Mouse (Mus musculus) cerebellum, adult 9-10 months (tissue): ENCODE measurements around the gene Prkar1b.

Experiments
- DNase-seq: peaks from one replicate; pipeline ENCODE4 v3.0.0; 2022

Prkar1b gene

GRCm38 (mm10) chr5:139098991-139099972 lies 50.5 kb downstream of the Prkar1b start:
- DNase-seq = peak; percentile 88

DNA sequence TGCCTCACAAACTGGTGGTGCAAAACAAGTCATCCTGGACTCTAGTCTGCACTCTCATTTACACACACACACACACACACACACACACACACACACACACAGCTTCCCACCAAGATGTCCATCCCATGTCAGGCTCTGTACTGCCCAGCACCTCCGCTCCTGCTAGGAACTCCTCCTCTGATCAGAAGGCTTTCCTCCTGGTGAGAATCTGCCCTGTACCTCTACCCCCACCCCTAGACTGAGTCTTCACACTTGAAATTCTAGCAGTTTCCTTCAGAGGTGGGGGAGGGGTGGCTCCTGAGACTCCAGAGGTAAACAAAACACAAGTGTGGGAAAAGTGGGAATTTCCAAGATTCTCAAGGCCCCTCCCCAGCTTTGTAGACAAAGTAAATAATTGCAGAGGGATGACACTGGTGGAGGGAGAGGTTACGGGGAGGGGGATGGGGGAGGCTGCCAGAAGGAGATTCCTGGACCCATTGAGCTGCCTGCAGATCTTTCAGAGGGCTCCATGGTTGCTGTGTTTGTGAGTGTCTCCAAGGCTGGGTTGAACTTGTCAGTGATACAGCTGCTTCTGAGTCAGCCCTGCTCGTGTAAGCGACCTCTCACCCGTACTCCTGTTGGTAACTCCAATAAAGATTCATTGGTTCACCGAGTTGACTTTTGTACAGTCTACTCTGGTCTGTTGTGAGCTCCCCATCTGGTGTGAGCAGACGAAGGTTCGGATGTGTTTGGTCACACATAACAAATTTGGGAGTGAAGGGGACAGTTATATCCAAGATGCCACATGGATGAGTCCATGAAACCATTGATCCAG lies 54.3 kb downstream of the Prkar1b start:
- DNase-seq = no peak

GRCm38 (mm10) chr5:139093534-139093933 lies 56.3 kb downstream of the Prkar1b start:
- DNase-seq = no peak

GRCm38 (mm10) chr5:139091713-139092112 lies 58.1 kb downstream of the Prkar1b start:
- DNase-seq = no peak

GRCm38 (mm10) chr5:139090162-139090561 lies 59.6 kb downstream of the Prkar1b start:
- no peak for DNase-seq

GRCm38 (mm10) chr5:139088173-139088572 lies 61.6 kb downstream of the Prkar1b start:
- DNase-seq = no peak

- peak; percentile 70 for DNase-seq
Observed at GRCm38 (mm10) chr5:139084831-139085519, 64.8 kb downstream of the Prkar1b start.

- peak; percentile 70 for DNase-seq
Observed at GRCm38 (mm10) chr5:139084302-139084701, 65.5 kb downstream of the Prkar1b start.

GRCm38 (mm10) chr5:139083841-139084240 lies 66.0 kb downstream of the Prkar1b start:
- DNase-seq = peak; percentile 62

GRCm38 (mm10) chr5:139081370-139081769 lies 68.4 kb downstream of the Prkar1b start:
- no peak for DNase-seq

DNA sequence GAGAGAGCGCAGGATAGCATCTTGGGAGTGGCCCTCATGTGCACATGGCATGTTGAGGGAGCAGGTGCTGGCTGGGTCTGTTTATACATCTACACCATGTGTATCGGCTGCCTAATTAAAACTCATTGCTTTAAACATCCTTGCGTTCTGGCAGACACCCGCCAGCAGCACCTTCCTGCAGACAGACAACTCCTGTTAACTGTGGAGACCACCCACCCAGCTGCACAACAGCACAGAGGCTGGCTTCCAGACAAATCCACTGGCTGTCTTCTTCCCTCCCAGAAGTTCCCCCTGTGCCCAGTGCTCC lies 71.7 kb downstream of the Prkar1b start:
- DNase-seq = no peak

DNA sequence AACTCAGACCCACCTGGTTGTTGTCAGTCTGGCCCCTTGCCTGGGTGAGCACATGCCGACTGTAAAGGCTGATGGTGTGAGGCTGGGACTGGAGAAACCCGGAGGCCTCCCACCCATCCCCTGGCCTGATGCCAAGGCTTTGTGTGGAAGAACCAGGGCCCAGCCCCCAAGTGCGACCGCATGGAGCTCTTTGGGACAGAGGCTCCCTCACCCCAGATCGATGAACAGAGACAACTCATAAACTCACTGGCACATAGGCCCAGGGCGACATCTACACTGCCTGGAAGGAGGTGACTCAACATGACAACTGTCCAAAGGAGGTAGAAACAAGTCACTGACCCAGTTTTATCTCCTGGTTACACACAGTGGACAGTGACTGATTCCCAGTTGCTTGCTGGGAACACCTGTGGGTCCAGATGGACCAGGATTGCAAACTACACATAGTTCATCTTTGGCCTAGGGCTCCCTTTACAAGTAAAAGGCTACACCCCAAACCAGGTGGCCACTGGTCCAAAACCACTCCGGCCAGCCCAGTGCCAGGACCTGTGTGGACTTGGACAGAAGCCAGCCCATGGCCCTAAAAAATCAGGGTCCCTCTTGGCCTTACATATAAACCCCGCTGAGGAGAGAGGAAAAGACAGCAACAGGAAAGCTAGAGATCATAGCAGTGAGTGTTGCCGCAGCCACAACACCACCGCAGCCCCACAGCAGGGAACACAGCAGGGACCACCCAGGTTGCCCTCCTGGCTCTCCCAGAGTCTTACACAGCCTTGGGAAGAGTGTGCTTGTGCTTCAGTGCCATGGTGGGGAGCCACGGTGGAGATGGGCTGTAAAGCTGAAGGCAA lies 72.3 kb downstream of the Prkar1b start:
- DNase-seq = peak; percentile 74

DNA sequence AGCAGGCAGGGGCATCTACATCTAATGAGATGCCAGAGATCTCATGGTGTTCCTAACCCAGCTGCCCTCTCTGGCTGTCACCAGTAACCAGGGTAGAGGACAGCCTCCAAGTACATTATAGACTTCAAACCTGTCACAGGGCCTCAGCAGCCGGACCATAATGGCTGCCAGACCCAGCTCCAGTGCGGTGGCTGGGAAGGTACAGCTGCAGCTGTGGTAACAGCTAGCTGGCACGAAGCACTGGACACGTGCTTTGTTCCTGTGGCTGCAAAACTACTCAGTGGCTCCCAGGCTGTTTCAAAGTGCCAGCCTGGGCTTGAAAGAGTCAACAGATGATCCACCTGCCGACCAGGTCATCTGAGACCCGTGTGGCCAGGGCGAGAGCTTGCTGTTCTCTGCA lies 73.4 kb downstream of the Prkar1b start:
- no peak for DNase-seq

- DNase-seq = no peak
Observed at GRCm38 (mm10) chr5:139075791-139076190, 74.0 kb downstream of the Prkar1b start.

GRCm38 (mm10) chr5:139075125-139075524 lies 74.7 kb downstream of the Prkar1b start:
- peak; percentile 88 for DNase-seq

DNA sequence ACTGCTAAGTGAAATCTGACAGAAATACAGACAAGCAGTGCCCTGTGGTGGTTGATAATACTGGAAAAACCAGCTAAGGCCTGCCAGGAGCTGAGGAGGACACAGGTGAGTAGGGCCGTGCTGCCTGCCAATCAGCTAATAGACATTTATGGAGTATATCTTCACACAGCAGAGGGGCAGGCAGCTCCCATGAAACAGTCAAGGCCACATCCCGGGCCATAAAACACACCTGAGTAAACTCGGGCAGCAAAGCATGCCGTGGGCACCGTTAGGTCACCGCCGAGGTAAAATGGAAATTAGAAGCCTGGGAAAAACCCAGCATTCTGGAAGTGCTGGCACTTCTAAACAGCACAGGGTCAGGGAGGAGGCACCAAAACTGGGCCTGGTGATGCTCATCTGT lies 75.8 kb downstream of the Prkar1b start:
- DNase-seq = no peak

DNA sequence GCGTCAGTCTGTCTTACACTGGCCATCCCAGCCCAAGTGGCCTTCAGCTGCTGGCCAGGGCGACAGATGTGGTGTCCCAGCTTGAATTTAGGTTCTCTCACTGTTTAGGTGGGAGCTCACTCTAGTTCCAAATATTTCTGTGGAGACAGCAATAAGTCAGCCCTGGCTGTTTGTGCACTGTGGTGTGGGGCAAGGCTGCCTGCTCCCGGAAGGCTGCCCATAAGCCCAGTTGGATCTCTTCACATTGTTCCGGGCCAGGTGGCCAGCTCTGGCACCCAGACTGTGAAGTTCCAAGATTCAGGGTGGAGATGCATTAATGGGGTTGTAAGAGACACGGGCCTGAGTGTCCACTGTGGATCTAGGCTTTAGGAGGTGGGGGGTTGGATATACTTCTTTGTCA lies 76.9 kb downstream of the Prkar1b start:
- peak; percentile 76 for DNase-seq

- DNase-seq = no peak
Observed at GRCm38 (mm10) chr5:139066861-139067614, 82.8 kb downstream of the Prkar1b start.

GRCm38 (mm10) chr5:139064611-139065010 lies 85.2 kb downstream of the Prkar1b start:
- no peak for DNase-seq

DNA sequence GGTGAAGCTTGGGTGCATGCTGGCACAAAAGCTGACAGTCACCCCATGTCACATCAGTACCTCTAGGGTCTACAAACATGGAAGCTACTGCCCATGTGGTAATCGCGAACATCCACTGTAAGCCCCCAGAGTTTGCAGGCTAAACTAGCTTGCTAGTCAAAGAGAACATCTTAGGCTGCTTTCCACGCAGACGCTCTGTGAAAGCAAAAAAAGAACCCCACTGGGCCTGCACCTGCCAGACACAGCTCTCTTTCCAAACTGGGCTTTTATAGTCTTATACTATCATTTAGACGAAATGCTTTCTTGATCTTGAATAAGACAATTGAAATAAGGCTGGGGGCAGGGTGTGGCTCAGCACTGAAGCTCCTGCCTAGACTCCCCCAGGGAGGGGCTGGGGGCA lies 88.1 kb downstream of the Prkar1b start:
- DNase-seq = peak; percentile 74

DNA sequence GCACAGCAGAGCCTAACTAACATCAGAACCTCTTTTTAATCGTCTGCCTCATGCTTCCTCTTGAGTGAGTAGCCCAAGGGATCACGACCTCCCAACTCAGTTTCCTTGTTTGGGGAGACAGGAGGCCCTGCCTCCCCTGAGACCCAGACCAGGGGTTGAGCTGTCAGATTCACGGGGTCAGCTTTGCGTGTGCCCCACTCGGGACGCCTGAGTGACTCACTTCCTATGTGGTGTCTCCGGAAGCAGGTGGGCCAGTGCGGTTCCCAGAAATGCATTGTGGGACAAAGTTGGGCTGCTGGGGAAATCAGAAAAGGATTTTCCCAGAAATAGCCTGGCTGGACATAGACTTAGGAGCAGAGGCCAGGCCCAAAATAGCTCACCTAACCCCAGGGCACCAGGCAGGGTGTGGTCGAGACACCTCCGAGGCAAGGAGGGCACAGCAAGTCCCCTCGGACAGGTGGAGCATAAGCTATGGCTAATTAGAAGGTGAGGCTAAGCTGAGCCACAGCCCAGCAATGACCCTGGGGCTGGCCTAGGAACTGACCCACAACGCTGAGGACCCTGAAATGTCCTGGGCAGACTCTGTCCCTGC lies 89.2 kb downstream of the Prkar1b start:
- no peak for DNase-seq
